Mouse (Mus musculus): ENCODE data around the gene Gm13941.

The Gm13941 gene

DNA sequence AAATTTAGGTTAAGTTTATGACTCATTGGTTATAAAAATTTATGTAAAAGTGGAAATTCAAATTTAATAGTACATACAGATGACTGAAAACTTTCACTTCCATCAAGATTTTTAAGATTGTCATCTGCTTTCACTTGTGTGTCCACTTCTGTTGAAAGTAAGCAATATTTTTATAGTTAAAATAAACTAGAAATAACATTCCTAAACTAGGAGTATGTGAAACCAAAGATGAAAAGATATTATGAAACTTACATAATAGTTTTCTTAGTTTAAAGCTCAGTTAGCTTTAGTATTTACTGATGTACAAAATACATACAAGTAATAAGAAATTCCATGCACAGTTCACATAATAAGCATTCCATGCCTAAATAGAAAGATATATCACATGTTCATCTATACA is at the start of gene Gm13941:
Gene Gm13941 (minus strand): TSS at position 101 of the 400 bp plus-strand sequence.
- DNase-seq, result no peak

DNA sequence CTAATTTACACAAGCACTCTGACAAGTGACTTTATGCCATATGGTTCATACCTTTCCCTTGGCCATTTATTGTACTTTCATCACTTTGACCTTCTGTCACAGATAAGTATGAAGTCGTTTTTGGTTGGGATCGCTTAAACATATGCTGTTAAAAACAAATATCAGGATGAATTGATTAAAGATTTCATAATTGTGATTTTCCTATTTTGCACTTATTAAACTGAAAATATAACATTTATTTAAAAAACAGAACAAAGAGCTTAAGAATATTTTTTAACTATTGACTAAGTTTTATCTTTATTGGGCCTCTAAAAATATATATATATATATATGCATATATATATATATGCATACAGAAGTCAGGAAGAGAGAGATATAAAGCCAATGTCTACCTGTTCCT is 47.1 kb upstream of the Gm13941 start, which contains the start of gene Gm15130:
Gene Gm15130 (minus strand): TSS at position 101 of the 400 bp plus-strand sequence.
- DNase-seq, result no peak

DNA sequence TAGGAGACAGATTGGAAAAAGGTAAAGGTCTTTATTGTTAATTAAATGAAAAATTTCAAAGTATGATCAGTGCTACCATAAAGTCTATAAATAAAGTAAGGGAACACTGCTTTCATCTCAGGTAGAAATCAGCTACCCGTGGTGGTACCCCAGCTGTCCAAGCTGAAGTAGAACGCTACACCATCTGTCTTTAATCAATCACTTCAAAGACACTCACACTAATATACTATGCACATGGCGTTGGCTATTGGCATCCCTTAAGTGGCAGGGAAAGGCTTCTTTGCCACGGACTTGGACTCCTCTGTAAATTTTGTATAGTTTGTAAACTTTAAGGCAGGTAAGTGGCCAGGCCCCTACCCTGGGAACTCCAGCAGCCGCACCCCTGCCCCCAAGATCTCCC is 30.0 kb upstream of the Gm13941 start:
- no peak for DNase-seq

DNA sequence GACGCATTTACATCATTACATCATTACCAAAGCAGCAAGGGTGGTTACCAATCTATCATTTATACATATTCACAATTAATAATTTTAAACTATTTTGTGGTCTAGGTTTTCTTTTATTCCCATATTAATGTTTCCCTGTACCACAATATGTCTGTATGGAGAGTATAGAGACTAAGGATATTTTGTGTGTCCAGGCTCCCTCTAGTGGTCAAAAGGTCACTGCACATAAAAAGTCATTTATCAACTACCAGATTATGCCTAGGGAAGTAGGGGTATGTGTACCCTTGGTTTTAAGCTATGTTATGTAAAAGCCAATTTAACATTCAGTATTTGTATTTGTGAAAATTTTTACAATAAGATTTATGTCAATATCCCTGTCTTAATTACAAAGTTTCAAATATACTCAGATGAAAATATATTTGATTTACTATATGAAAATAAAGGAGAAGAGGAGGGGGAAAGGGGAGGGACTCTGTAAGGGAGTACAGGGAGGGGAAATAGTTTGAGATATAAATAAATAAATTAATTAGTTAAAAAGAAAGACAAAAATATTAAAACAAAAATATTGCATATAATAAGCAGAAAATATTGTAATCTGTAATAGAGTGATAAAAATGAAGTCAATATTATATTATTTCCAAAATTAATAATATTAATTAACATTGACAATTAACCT is 47.1 kb downstream of the Gm13941 start:
- DNase-seq, result peak; percentile 5 to 6

Data from kidney, adult 8-10 months (tissue).